Mouse (Mus musculus) kidney, postnatal 0 days (tissue): ENCODE data around the gene Adap1. TPM values are rescaled to one million over a fixed set of nuclear protein-coding genes. Genes with fewer than 3 reads are reported as not detected.
A peak's percentile ranks its signal among the peaks of the same experiment; 100 is the strongest.

ENCODE experiments used
- ATAC-seq: fragments of 200-750 bp; cut with Nextera tagmentation; replicated peaks from 2 replicates; pipeline ENCODE4 v1.8.0; 2017; ENCODE audit warnings: low read depth, moderate number of reproducible peaks, moderate TSS enrichment, moderate library complexity; ENCODE audit not compliant: low FRiP score
- DNase-seq: peaks from one replicate; pipeline ENCODE4 v3.0.0-alpha.2; 2016; ENCODE audit warnings: low spot score
- H3K27ac ChIP-seq: fragments of 300-500 bp; sonication (generic); 2 replicates; pipeline ENCODE4 v1.5.1; 2014; ENCODE audit warnings: mild to moderate bottlenecking
- H3K27me3 ChIP-seq: fragments of 300-500 bp; sonication (generic); 2 replicates; pipeline ENCODE4 v1.6.1; 2014; ENCODE audit warnings: low read length, mixed read lengths; ENCODE audit not compliant: insufficient read depth
- H3K36me3 ChIP-seq: fragments of 300-500 bp; sonication (generic); 2 replicates; pipeline ENCODE4 v1.6.1; 2014; ENCODE audit warnings: low read length, mixed read lengths; ENCODE audit not compliant: insufficient read depth
- H3K4me1 ChIP-seq: fragments of 300-500 bp; sonication (generic); replicated peaks from 2 replicates; pipeline ENCODE4 v1.6.1; 2014; ENCODE audit warnings: antibody characterized with exemption, low read length, mixed read lengths; ENCODE audit not compliant: insufficient read depth
- H3K4me2 ChIP-seq: fragments of 300-500 bp; sonication (generic); 2 replicates; pipeline ENCODE4 v1.6.1; 2014; ENCODE audit warnings: mild to moderate bottlenecking, low read length, moderate library complexity, mixed read lengths
- H3K4me3 ChIP-seq: fragments of 300-500 bp; sonication (generic); replicated peaks from 2 replicates; pipeline ENCODE4 v1.5.1; 2014; ENCODE audit warnings: low read depth, low read length
- H3K9ac ChIP-seq: fragments of 300-500 bp; sonication (generic); 2 replicates; pipeline ENCODE4 v1.6.1; 2014; ENCODE audit warnings: low read depth, low read length
- H3K9me3 ChIP-seq: fragments of 300-500 bp; sonication (generic); replicated peaks from 2 replicates; pipeline ENCODE4 v1.6.1; 2016; ENCODE audit warnings: low read length, inconsistent platforms, mixed read lengths
- CTCF ChIP-seq: IDR thresholded peaks from 2 replicates; pipeline ENCODE4 v1.5.1; 2016; ENCODE audit warnings: antibody characterized with exemption, low read depth, mild to moderate bottlenecking, moderate library complexity
- WGBS: fragments of 180-500 bp; shearing (Covaris S2); extraction: QIAGEN DNeasy Blood & Tissue Kit; methylation state at CpG from one replicate; pipeline ENCODE4 v1.1.7; 2014; 5-methylcytosine and 5-hydroxymethylcytosine counted together
- polyA plus RNA-seq: library from polyadenylated mRNA; unstranded; fragments of >200 nt; fragmentation: Nextera tagmentation; extraction: Ambion mirVana; gene quantifications from 2 replicates; pipeline ENCODE4 v1.2.1, GENCODE M21; 2015

Gene Adap1
- polyA plus RNA-seq, 1 experiment from 2014 or later: 6.9 TPM

GRCm38 (mm10) chr5:139270806-139271521 lies 54.5 kb downstream of the Adap1 start:
- Histone ChIP-seq H3K9me3 (no peaks in the 10 kb centered on the region), H3K4me1 (no peaks in the 10 kb centered on the region), H3K9ac (no peak overlapping the region), H3K4me2 (no peak overlapping the region), H3K36me3 (peaks cover 27% of the 10 kb centered on the region), H3K27me3 (no peaks in the 10 kb centered on the region), H3K27ac (0 out of 2 replicates have a peak overlapping the region, but pooled peaks have one; percentile 4), H3K4me3 (no peak overlapping the region)
- WGBS: 53% methylated on average over 16 of the region's 16 CpGs
- DNase-seq: peak; percentile 63
- 0 out of 2 replicates have a peak, but pooled peaks have one; percentile 14 for ATAC-seq
- no peak for TF ChIP-seq CTCF

- H3K27me3 ChIP-seq: no peaks in the 10 kb centered on the region
- no peak overlapping the region for H3K9ac ChIP-seq
- WGBS: 87% methylated on average over 4 of the region's 4 CpGs
- H3K36me3 ChIP-seq: peaks cover 57% of the 10 kb centered on the region
- TF ChIP-seq CTCF: no peak
- no peaks in the 10 kb centered on the region for H3K9me3 ChIP-seq
- no peak overlapping the region for H3K27ac ChIP-seq
- no peak overlapping the region for H3K4me3 ChIP-seq
- no peaks in the 10 kb centered on the region for H3K4me1 ChIP-seq
- no peak for ATAC-seq
- no peak overlapping the region for H3K4me2 ChIP-seq
- no peak for DNase-seq
These were observed 57.8 kb downstream of the Adap1 start for GRCm38 (mm10) chr5:139267661-139268060.

DNA sequence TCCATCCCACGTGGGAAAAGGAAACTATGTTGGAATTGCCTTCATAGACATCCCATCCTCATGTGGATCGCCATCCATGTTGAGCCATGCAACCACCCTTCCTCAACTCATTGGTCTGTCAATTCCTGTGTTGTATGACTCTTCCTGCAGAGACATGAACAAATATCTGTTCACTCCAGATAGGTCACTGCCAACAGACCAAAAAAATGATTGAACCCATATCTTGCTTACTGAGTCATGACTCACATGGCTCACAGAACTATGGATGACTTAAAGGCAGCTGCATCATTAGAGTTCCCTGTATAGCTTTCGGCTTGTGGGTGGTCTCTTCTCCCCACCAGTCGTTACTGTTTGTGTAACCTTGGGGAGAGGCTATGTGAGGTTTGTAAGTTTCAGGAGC lies 64.0 kb downstream of the Adap1 start:
- Histone ChIP-seq H3K36me3 (peaks cover 53% of the 10 kb centered on the region), H3K4me1 (peaks cover 5% of the 10 kb centered on the region), H3K9ac (no peak overlapping the region), H3K4me2 (no peak overlapping the region), H3K27me3 (no peaks in the 10 kb centered on the region), H3K4me3 (no peak overlapping the region), H3K27ac (no peak overlapping the region), H3K9me3 (no peaks in the 10 kb centered on the region)
- no peak for ATAC-seq
- DNase-seq: no peak
- TF ChIP-seq CTCF: no peak
- WGBS: 85% methylated on average over 4 of the region's 4 CpGs

GRCm38 (mm10) chr5:139259853-139260252 lies 65.6 kb downstream of the Adap1 start:
- Histone ChIP-seq H3K9ac (no peak overlapping the region), H3K36me3 (peaks cover 38% of the 10 kb centered on the region), H3K4me3 (no peak overlapping the region), H3K27ac (no peak overlapping the region), H3K4me2 (no peak overlapping the region), H3K9me3 (no peaks in the 10 kb centered on the region), H3K27me3 (no peaks in the 10 kb centered on the region), H3K4me1 (peaks cover 11% of the 10 kb centered on the region)
- ATAC-seq: no peak
- no peak for DNase-seq
- no peak for TF ChIP-seq CTCF
- WGBS: 80% methylated on average over 5 of the region's 5 CpGs

- Histone ChIP-seq H3K36me3 (peaks cover 26% of the 10 kb centered on the region), H3K4me3 (no peak overlapping the region), H3K4me1 (peaks cover 24% of the 10 kb centered on the region), H3K27ac (peak overlapping the region; percentile 36; the same call in 1 of the 2 replicates), H3K9me3 (no peaks in the 10 kb centered on the region), H3K4me2 (no peak overlapping the region), H3K27me3 (no peaks in the 10 kb centered on the region), H3K9ac (no peak overlapping the region)
- WGBS: 86% methylated on average over 8 of the region's 8 CpGs
- no peak for DNase-seq
- TF ChIP-seq CTCF: no peak
- no peak for ATAC-seq
These were observed 66.9 kb downstream of the Adap1 start for GRCm38 (mm10) chr5:139258371-139259035.

DNA sequence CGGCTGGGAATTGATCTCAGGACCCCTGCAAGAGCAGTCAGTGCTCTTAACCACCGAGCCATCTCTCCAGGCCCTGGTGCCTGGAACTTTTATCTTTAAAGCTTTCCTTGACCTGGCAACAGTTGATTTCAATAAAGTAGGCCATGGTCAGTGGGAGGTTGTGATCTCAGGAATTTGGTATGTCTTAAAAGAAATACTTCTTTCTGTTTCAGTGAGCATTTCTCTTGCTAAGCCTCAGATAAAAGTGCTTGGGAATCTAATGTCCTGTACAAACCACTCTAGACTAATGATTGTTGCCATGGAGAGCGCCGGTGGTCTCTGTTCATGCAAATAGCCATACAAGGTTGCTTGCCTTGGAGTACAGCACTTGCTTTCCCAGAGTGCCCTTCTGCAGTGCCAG lies 67.6 kb downstream of the Adap1 start:
- 66% methylated on average over 4 of the region's 4 CpGs for WGBS

More for the DNA sequence above, 67.6 kb downstream of the Adap1 start:
- Histone ChIP-seq H3K27me3 (no peaks in the 10 kb centered on the region), H3K9ac (no peak overlapping the region), H3K36me3 (peaks cover 20% of the 10 kb centered on the region), H3K27ac (peak overlapping the region; percentile 44; the same call in 1 of the 2 replicates), H3K4me2 (no peak overlapping the region), H3K4me3 (no peak overlapping the region), H3K4me1 (peaks cover 27% of the 10 kb centered on the region), H3K9me3 (no peaks in the 10 kb centered on the region)
- DNase-seq: peak; percentile 24
- no peak for ATAC-seq
- TF ChIP-seq CTCF: no peak
